Mouse (Mus musculus) hindbrain, embryonic 14.5 days (tissue): ENCODE measurements around the gene Tomm6. TPM values are rescaled to one million over a fixed set of nuclear protein-coding genes. Genes with fewer than 3 reads are reported as not detected.
"Not testable (repeated sequence)": the region's sequence is repeated elsewhere in the genome, so short reads cannot be mapped to it uniquely, and the experiment has no call there.

Experiments
- ATAC-seq: fragments of 200-750 bp; cut with Nextera tagmentation; 2 replicates; pipeline ENCODE4 v1.8.0; 2017; ENCODE audit warnings: moderate number of reproducible peaks, mild to moderate bottlenecking, moderate TSS enrichment, moderate library complexity; ENCODE audit not compliant: low FRiP score
- DNase-seq: peaks from one replicate; pipeline ENCODE4 v3.0.0-alpha.2; 2015; ENCODE audit warnings: low spot score
- H3K27ac ChIP-seq: fragments of 300-500 bp; sonication (generic); 2 replicates; pipeline ENCODE4 v1.5.1; 2014; ENCODE audit warnings: mild to moderate bottlenecking, moderate library complexity
- H3K27me3 ChIP-seq: fragments of 300-500 bp; sonication (generic); 2 replicates; pipeline ENCODE4 v1.6.1; 2014; ENCODE audit warnings: mild to moderate bottlenecking, low read length, mixed read lengths; ENCODE audit not compliant: control insufficient read depth, insufficient read depth
- H3K36me3 ChIP-seq: fragments of 300-500 bp; sonication (generic); replicated peaks from 2 replicates; pipeline ENCODE4 v1.6.1; 2014; ENCODE audit not compliant: control insufficient read depth, insufficient read depth
- H3K4me1 ChIP-seq: fragments of 300-500 bp; sonication (generic); replicated peaks from 2 replicates; pipeline ENCODE4 v1.6.1; 2014; ENCODE audit warnings: antibody characterized with exemption, low read length, mixed read lengths; ENCODE audit not compliant: control insufficient read depth, insufficient read depth
- H3K4me2 ChIP-seq: fragments of 300-500 bp; sonication (generic); replicated peaks from 2 replicates; pipeline ENCODE4 v1.6.1; 2014; ENCODE audit warnings: mild to moderate bottlenecking, moderate library complexity
- H3K4me3 ChIP-seq: fragments of 300-500 bp; sonication (generic); replicated peaks from 2 replicates; pipeline ENCODE4 v1.5.1; 2014; ENCODE audit warnings: mild to moderate bottlenecking, low read length
- H3K9ac ChIP-seq: fragments of 300-500 bp; sonication (generic); 2 replicates; pipeline ENCODE4 v1.6.1; 2014
- H3K9me3 ChIP-seq: fragments of 300-500 bp; sonication (generic); 2 replicates; pipeline ENCODE4 v1.6.1; 2016; ENCODE audit warnings: low read length; ENCODE audit not compliant: control insufficient read depth
- WGBS: fragments of 180-500 bp; shearing (Covaris S2); extraction: QIAGEN DNeasy Blood & Tissue Kit; methylation state at CpG from one replicate; pipeline ENCODE4 v1.1.7; 2014; 5-methylcytosine and 5-hydroxymethylcytosine counted together
- polyA plus RNA-seq: library from polyadenylated mRNA; unstranded; fragments of >200 nt; fragmentation: Nextera tagmentation; extraction: Ambion mirVana; gene quantifications from 2 replicates; pipeline ENCODE4 v1.2.1, GENCODE M21; 2014

Gene Tomm6
- polyA plus RNA-seq, 1 experiment from 2014 or later: 327 TPM

GRCm38 (mm10) chr17:47669166-47669565 is 19.0 kb downstream of the Tomm6 start:
- WGBS: 44% methylated on average over 4 of the region's 4 CpGs
- H3K27ac ChIP-seq: no peak overlapping the region
- H3K9ac ChIP-seq: no peak overlapping the region
- H3K27me3 ChIP-seq: 0 out of 2 replicates have a peak, but pooled peaks cover 5% of the 10 kb centered on the region
- H3K9me3 ChIP-seq: no peaks in the 10 kb centered on the region
- no peak for DNase-seq
- no peak for ATAC-seq
- H3K4me2 ChIP-seq: no peak overlapping the region
- no peaks in the 10 kb centered on the region; the same call in 1 of the 2 replicates for H3K36me3 ChIP-seq
- H3K4me3 ChIP-seq: no peak overlapping the region
- H3K4me1 ChIP-seq: peaks cover 13% of the 10 kb centered on the region

GRCm38 (mm10) chr17:47664474-47664873 is 23.7 kb downstream of the Tomm6 start:
- 83% methylated on average over 7 of the region's 7 CpGs for WGBS
- no peak for ATAC-seq
- no peaks in the 10 kb centered on the region for H3K9me3 ChIP-seq
- no peak overlapping the region for H3K4me2 ChIP-seq
- H3K4me3 ChIP-seq: no peak overlapping the region
- peaks cover 6% of the 10 kb centered on the region for H3K4me1 ChIP-seq
- H3K27ac ChIP-seq: no peak overlapping the region
- DNase-seq: no peak
- H3K9ac ChIP-seq: no peak overlapping the region
- H3K27me3 ChIP-seq: no peaks in the 10 kb centered on the region
- 0 out of 2 replicates have a peak, but pooled peaks cover 1% of the 10 kb centered on the region for H3K36me3 ChIP-seq

- no peaks in the 10 kb centered on the region for H3K27me3 ChIP-seq
- 0 out of 2 replicates have a peak, but pooled peaks cover 4% of the 10 kb centered on the region for H3K36me3 ChIP-seq
- no peak overlapping the region for H3K9ac ChIP-seq
- H3K4me3 ChIP-seq: no peak overlapping the region
- H3K9me3 ChIP-seq: no peaks in the 10 kb centered on the region
- 26% methylated on average over 9 of the region's 9 CpGs for WGBS
- no peak overlapping the region for H3K4me2 ChIP-seq
- DNase-seq (no peak), ATAC-seq (no peak)
- no peaks in the 10 kb centered on the region for H3K4me1 ChIP-seq
- no peak overlapping the region for H3K27ac ChIP-seq
Measured at GRCm38 (mm10) chr17:47663009-47663713, 25.0 kb downstream of the Tomm6 start.

GRCm38 (mm10) chr17:47658741-47659243 is 29.4 kb downstream of the Tomm6 start:
- H3K4me3 ChIP-seq: no peak overlapping the region
- H3K36me3 ChIP-seq: peaks cover 13% of the 10 kb centered on the region; the same call in 1 of the 2 replicates
- H3K9ac ChIP-seq: no peak overlapping the region
- H3K4me2 ChIP-seq: no peak overlapping the region
- H3K27me3 ChIP-seq: no peaks in the 10 kb centered on the region
- H3K9me3 ChIP-seq: no peaks in the 10 kb centered on the region
- no peaks in the 10 kb centered on the region for H3K4me1 ChIP-seq
- H3K27ac ChIP-seq: no peak overlapping the region
- 85% methylated on average over 3 of the region's 3 CpGs for WGBS
- DNase-seq (no peak), ATAC-seq (no peak)

DNA sequence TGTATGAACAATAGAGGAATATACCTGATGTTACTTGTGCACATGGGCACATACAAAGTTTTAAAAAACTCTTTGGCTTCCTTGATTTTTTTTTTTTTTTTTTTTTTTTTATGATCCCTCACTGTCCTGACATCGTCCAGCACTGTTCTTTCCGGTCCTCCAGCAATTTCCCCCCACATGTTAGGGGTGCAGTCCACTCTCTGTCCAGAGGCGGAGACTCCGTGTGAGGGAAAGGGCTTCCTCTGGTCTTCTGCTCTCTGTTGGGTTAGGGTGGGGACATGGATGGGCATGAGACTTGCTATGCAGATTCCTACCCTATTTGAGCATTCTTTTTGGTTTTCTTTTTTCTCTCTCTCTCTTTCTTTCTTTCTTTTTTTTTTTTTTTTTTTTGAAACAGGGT is 30.3 kb downstream of the Tomm6 start:
- WGBS: 90% methylated on average over 4 of the region's 4 CpGs
- Histone ChIP-seq H3K36me3 (peaks cover 16% of the 10 kb centered on the region; the same call in 1 of the 2 replicates), H3K4me1 (no peaks in the 10 kb centered on the region), H3K27me3 (no peaks in the 10 kb centered on the region), H3K4me2 (no peak overlapping the region), H3K9me3 (no peaks in the 10 kb centered on the region), H3K4me3 (no peak overlapping the region), H3K9ac (no peak overlapping the region), H3K27ac (no peak overlapping the region)
- no peak for ATAC-seq
- DNase-seq: no peak

- Histone ChIP-seq H3K4me2 (no peak overlapping the region), H3K27ac (no peak overlapping the region), H3K27me3 (no peaks in the 10 kb centered on the region), H3K36me3 (peaks cover 19% of the 10 kb centered on the region; the same call in 1 of the 2 replicates), H3K4me3 (no peak overlapping the region), H3K9me3 (no peaks in the 10 kb centered on the region), H3K4me1 (no peaks in the 10 kb centered on the region), H3K9ac (no peak overlapping the region)
- ATAC-seq: no peak
- WGBS: 84% methylated on average over 5 of the region's 5 CpGs
- no peak for DNase-seq
Measured at GRCm38 (mm10) chr17:47655697-47656096, 32.5 kb downstream of the Tomm6 start.

DNA sequence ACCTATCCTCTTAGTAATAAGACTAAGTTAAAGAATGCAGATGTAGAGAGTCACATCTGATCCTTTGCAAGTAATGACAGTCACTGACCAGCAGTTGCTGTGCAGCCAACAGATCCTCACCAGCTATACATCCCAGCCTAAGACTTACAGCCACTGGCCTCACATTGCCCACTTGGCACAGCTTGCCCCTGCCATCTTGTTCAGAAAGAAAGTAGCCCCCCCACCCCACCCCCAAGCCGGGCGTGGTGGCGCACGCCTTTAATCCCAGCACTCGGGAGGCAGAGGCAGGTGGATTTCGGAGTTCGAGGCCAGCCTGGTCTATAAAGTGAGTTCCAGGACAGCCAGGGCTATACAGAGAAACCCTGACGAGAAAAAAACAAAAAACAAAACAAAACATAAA is 33.8 kb downstream of the Tomm6 start:
- H3K4me2 ChIP-seq, H3K4me1 ChIP-seq, H3K27me3 ChIP-seq, H3K9ac ChIP-seq, H3K27ac ChIP-seq, ATAC-seq, DNase-seq, H3K9me3 ChIP-seq, H3K4me3 ChIP-seq: not testable (repeated sequence)
- WGBS: 91% methylated on average over 8 of the region's 8 CpGs
- peaks cover 16% of the 10 kb centered on the region; the same call in 1 of the 2 replicates for H3K36me3 ChIP-seq

- Histone ChIP-seq H3K36me3 (peaks cover 15% of the 10 kb centered on the region; the same call in 1 of the 2 replicates), H3K9me3 (no peaks in the 10 kb centered on the region), H3K4me3 (no peak overlapping the region), H3K27me3 (no peaks in the 10 kb centered on the region), H3K9ac (no peak overlapping the region), H3K4me1 (no peaks in the 10 kb centered on the region), H3K4me2 (no peak overlapping the region), H3K27ac (no peak overlapping the region)
- no peak for DNase-seq
- 63% methylated on average over 2 of the region's 2 CpGs for WGBS
- no peak for ATAC-seq
Measured at GRCm38 (mm10) chr17:47651953-47652352, 36.2 kb downstream of the Tomm6 start.

DNA sequence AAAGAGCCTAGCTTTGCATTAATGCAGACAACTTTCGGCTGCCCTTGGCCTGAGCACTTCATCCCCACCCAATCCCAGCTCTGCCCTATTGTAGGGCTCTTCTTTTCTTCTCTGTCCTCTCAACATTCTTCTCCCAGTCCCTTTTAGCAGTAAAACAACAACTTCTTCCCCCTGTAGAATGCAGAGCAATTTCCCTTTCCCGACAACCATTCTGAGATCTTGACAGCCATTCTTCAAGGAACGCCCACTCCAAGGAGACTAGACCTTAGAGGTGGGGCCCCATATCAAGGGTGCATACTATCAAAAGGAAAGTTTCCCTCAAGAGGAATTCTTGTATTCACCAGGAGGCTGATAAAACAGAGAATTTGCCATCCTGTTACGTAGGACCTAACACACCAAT is 39.2 kb downstream of the Tomm6 start:
- 36% methylated on average over 4 of the region's 4 CpGs for WGBS
- H3K27ac ChIP-seq: no peak overlapping the region
- H3K4me2 ChIP-seq: no peak overlapping the region
- no peaks in the 10 kb centered on the region for H3K4me1 ChIP-seq
- H3K27me3 ChIP-seq: no peaks in the 10 kb centered on the region
- no peaks in the 10 kb centered on the region for H3K9me3 ChIP-seq
- ATAC-seq (no peak), DNase-seq (no peak)
- H3K36me3 ChIP-seq: peaks cover 7% of the 10 kb centered on the region; the same call in 1 of the 2 replicates
- H3K9ac ChIP-seq: no peak overlapping the region
- H3K4me3 ChIP-seq: no peak overlapping the region
